Mouse (Mus musculus) forebrain, embryonic 10.5 days (tissue): ENCODE results near the gene Qrich2. TPM values are rescaled to one million over a fixed set of nuclear protein-coding genes. Genes with fewer than 3 reads are reported as not detected.

Source experiments
- DNase-seq: peaks from one replicate; pipeline ENCODE4 v3.0.0-alpha.2; 2017; ENCODE audit warnings: low spot score; ENCODE audit errors: extremely low spot score
- H3K27ac ChIP-seq: fragments of 300-500 bp; sonication (generic); 2 replicates; pipeline ENCODE4 v1.5.1; 2016; ENCODE audit warnings: mild to moderate bottlenecking
- H3K27me3 ChIP-seq: fragments of 300-500 bp; sonication (generic); 2 replicates; pipeline ENCODE4 v1.6.1; 2016; ENCODE audit warnings: mild to moderate bottlenecking; ENCODE audit not compliant: poor library complexity, severe bottlenecking
- H3K36me3 ChIP-seq: fragments of 300-500 bp; sonication (generic); replicated peaks from 2 replicates; pipeline ENCODE4 v1.6.1; 2016; ENCODE audit warnings: mild to moderate bottlenecking, moderate library complexity
- H3K4me1 ChIP-seq: fragments of 300-500 bp; sonication (generic); 2 replicates; pipeline ENCODE4 v1.6.1; 2016
- H3K4me3 ChIP-seq: fragments of 300-500 bp; sonication (generic); 2 replicates; pipeline ENCODE4 v1.5.1; 2016; ENCODE audit warnings: mild to moderate bottlenecking, moderate library complexity
- H3K9me3 ChIP-seq: fragments of 300-500 bp; sonication (generic); 2 replicates; pipeline ENCODE4 v1.6.1; 2016; ENCODE audit warnings: mild to moderate bottlenecking, moderate library complexity
- WGBS: fragments of 180-500 bp; shearing (Covaris S2); methylation state at CpG from one replicate; pipeline ENCODE4 v1.1.7; 2016; 5-methylcytosine and 5-hydroxymethylcytosine counted together
- polyA plus RNA-seq: library from polyadenylated mRNA; unstranded; fragments of >200 nt; fragmentation: Nextera tagmentation; extraction: Ambion mirVana; gene quantifications from 2 replicates; pipeline ENCODE4 v1.2.1, GENCODE M21; 2016

Qrich2 gene
- 0.16 and 0.24 TPM in 2 replicates for polyA plus RNA-seq

DNA sequence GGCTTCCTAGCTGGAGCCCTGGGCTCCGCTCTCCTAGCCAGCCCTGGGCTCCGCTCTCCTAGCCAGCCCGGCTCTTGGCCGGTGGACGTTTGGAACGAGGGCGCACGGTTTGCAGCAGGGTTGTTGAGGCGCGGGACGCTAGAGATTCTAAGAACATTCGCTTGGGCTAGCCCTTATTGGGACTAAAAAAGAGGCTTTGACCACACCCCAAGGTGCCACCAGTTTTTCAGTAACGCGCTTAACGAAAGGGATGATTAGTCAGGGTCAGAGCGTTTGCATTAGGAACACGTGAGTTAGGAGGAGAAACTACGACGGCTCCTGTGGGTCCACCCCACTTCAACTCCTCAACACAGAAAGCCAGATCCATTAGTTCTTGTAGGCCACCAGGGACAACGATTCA, at the start of gene Qrich2:
Gene Qrich2, minus strand, starts transcription at position 101 of the 400 bp plus-strand sequence.
- 71% methylated on average over 20 of the region's 20 CpGs for WGBS
- no peak within 1 kb of the TSS for H3K27ac ChIP-seq
- H3K9me3 ChIP-seq = no peaks in the 10 kb centered on the region
- peaks cover 21% of the 10 kb centered on the region for H3K36me3 ChIP-seq
- H3K4me3 ChIP-seq = no peak within 1 kb of the TSS
- H3K4me1 ChIP-seq = peaks cover 12% of the 10 kb centered on the region
- no peak for DNase-seq
- H3K27me3 ChIP-seq = no peaks in the 10 kb centered on the region

DNA sequence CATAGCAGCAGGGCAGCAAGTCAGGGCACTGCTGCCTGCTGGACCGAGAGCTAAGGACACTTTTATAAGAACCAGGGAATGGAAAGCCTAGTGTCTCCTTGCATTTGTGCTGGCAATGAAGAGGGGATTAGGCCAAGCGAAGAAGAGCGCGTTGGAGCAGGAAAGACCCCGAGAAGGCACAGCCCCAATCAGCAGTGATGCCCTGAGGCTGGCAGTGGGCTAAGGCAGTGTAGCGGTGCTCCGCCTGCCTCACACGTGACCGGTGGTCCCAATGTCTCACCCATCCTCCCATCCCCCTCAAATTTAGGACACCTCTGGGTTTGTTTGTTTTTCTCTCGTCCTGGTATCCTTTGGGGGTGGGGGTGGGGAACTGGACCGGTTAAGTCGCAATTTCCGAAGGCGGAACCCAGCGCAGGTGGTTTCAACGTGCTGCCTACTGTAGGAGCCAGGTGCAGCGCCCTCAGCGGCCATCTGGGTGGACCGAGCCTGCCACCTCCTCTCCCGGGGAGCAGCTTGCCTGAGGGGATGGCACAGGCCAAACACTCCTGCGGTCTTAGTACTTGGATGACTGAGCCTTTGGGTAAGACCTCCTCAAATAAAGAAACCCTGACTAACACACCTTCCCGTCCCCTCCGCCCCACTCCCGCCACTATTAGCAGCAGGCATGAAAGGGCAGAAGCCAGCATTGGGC, 49.4 kb upstream of the Qrich2 start:
- Histone ChIP-seq H3K4me1 (peaks cover 17% of the 10 kb centered on the region), H3K36me3 (no peaks in the 10 kb centered on the region), H3K27ac (no peak overlapping the region), H3K9me3 (peaks cover 7% of the 10 kb centered on the region; the same call in 1 of the 2 replicates), H3K27me3 (peaks cover 23% of the 10 kb centered on the region), H3K4me3 (peak overlapping the region; percentile 29)
- 10% methylated on average over 24 of the region's 24 CpGs for WGBS
- no peak for DNase-seq

DNA sequence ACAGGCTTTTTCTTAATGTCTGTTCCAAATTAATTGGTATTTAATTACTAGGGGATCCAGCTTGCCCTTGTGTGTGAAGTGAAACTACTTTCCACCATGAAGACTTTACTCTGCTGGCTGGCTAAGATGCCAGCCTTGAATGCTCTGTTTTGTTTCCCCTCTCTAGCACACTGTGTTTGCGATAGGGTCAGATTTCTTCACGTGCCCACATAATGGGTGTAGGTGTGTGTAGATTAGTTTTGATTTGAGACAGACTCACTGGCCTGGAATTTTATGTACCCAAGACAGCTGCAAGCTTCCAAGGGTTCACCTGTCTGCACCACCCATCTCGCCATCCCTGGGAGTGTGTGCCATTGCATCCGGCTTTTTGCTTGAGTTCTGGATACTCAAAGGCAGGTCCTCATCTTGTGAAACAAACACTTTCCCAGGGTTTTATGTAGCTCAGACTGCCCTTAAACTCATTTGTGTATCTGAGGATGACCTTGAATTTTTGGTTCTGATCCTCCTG, 47.5 kb upstream of the Qrich2 start:
- Histone ChIP-seq H3K27ac (no peak overlapping the region), H3K9me3 (peaks cover 7% of the 10 kb centered on the region; the same call in 1 of the 2 replicates), H3K27me3 (peaks cover 23% of the 10 kb centered on the region), H3K36me3 (no peaks in the 10 kb centered on the region), H3K4me3 (no peak overlapping the region), H3K4me1 (peaks cover 17% of the 10 kb centered on the region)
- DNase-seq = no peak
- 83% methylated on average over 4 of the region's 4 CpGs for WGBS

DNA sequence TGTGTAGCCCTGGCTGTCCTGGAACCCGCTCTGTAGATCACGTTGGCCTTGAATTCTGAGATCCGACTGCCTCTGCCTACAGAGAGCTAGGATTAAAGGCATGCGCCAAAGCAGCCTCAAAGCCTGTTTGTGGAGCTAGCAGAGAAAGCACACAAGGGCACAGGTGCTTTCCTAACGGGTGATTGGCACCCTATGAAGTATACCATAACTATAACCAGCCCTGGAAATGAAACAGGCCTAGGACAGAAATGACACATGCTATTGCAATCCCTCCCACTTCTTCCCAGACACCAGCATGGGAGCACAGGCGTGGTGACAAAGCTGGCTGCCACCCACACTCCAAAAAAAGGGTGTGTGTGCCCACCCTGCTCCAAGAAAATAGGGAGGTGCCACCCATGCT, 46.9 kb upstream of the Qrich2 start:
- Histone ChIP-seq H3K27me3 (peaks cover 23% of the 10 kb centered on the region), H3K4me3 (no peak overlapping the region), H3K9me3 (peaks cover 7% of the 10 kb centered on the region; the same call in 1 of the 2 replicates), H3K27ac (no peak overlapping the region), H3K4me1 (peaks cover 12% of the 10 kb centered on the region), H3K36me3 (no peaks in the 10 kb centered on the region)
- DNase-seq = no peak
- WGBS = 91% methylated on average over 6 of the region's 6 CpGs

DNA sequence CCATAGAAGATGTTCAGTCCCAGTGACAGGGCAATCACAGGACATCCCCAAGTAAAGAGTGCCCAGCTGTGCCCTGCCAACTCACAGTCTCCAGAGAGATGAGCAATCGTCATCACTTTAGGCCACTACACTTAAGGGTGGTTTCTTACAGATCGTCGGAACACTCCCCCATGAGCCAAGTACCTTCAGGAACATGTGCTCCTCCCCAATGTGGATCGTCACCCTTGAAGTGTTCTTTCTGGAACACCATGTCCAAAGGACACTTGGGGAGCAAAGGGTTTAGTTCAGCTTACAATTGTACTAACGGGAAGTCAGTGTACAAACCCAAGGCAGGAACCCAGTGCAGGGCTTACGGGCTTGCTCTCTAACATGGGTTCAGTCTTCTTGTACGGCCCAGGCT, 46.1 kb upstream of the Qrich2 start:
- peaks cover 8% of the 10 kb centered on the region for H3K4me1 ChIP-seq
- peaks cover 23% of the 10 kb centered on the region for H3K27me3 ChIP-seq
- H3K27ac ChIP-seq = no peak overlapping the region
- 94% methylated on average over 7 of the region's 7 CpGs for WGBS
- H3K36me3 ChIP-seq = no peaks in the 10 kb centered on the region
- no peak for DNase-seq
- H3K9me3 ChIP-seq = peaks cover 7% of the 10 kb centered on the region; the same call in 1 of the 2 replicates
- H3K4me3 ChIP-seq = no peak overlapping the region

DNA sequence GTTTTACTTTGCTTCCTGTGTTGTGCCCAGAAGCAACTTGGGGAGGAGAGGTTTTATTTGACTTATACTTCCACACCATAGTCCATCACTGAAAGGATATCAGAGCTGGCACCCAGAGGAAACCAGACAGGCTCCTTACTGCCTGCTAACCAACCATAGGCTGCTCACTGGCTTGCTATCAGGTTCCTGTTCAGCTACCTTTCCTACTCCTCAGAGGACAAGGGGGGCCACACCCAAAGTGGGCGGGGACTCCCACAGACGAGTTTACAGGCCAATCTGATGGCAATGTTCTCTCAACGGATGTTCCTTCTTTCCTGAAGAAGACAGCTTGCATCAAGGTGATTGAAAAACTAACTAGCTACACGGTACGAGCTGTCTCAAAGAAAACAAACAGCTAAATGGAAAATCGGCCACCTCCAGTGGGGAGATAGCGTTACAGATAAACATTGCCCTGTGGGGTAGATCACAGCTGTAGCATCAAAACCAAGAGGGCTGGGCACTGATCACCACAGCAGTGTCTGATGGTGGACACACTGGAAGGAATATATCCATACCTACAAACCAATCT, 45.3 kb upstream of the Qrich2 start:
- Histone ChIP-seq H3K36me3 (no peaks in the 10 kb centered on the region), H3K27me3 (peaks cover 23% of the 10 kb centered on the region), H3K4me1 (peaks cover 8% of the 10 kb centered on the region), H3K9me3 (peaks cover 7% of the 10 kb centered on the region; the same call in 1 of the 2 replicates), H3K27ac (no peak overlapping the region), H3K4me3 (no peak overlapping the region)
- DNase-seq = no peak
- 72% methylated on average over 7 of the region's 7 CpGs for WGBS

DNA sequence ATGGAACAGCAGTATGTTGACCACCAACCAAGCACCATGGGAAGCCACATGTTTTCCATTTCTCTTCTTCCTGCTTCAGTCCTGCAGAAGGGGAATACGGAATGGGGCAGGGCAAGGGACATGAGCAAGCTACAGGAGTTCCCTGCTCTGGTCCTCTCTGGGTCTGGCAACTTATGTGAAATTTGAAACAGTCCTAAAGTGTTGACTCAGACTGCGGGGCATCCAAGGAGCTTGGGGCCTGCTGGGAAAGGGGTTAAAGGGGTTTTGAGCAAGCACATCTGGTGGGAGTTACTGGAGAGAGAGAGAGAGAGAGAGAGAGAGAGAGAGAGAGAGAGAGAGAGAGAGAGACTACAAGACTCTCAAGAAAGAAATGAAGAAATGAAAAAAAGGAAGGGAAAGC, 42.6 kb upstream of the Qrich2 start:
- 58% methylated on average over 2 of the region's 2 CpGs for WGBS
- no peaks in the 10 kb centered on the region for H3K27me3 ChIP-seq
- DNase-seq = no peak
- H3K27ac ChIP-seq = no peak overlapping the region
- H3K9me3 ChIP-seq = peaks cover 7% of the 10 kb centered on the region; the same call in 1 of the 2 replicates
- no peaks in the 10 kb centered on the region for H3K4me1 ChIP-seq
- no peak overlapping the region for H3K4me3 ChIP-seq
- H3K36me3 ChIP-seq = no peaks in the 10 kb centered on the region

DNA sequence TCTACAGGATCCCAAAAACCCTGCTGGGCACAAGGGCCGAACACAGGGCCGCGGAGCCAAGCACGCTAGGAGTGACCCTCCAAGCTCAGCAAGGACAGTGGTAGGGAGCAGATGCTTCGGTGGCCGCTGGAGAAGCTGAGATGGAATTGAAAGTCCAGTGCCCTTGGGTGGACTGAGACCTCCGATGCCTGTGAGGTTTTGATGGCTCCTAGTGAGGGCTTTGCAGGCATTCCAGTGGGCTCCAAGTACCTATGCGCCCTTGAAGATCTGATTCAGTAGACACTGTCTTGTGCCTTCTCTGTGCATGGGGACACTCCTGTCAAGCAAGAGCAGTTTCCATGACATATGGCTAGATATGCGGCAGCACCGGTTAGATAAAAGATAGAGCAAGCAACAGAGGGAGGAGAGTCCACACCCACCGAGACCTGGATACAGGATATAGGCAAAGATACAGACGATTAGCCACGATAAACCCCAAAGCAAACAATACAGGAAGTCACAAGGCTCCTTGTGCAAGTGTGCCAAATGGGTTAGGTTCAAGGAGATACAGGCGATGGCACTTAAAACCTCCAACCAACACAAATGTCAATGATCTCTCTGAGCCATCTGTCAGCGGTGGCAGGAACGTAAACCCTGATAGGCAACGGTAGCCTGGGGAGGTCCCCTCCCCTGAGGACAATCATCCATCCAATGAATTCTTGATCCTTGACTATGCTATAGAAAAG, 40.3 kb upstream of the Qrich2 start:
- WGBS = 92% methylated on average over 17 of the region's 17 CpGs
- Histone ChIP-seq H3K36me3 (no peaks in the 10 kb centered on the region), H3K4me1 (no peaks in the 10 kb centered on the region), H3K27ac (no peak overlapping the region), H3K4me3 (no peak overlapping the region), H3K27me3 (no peaks in the 10 kb centered on the region), H3K9me3 (peaks cover 6% of the 10 kb centered on the region; the same call in 1 of the 2 replicates)
- no peak for DNase-seq

DNA sequence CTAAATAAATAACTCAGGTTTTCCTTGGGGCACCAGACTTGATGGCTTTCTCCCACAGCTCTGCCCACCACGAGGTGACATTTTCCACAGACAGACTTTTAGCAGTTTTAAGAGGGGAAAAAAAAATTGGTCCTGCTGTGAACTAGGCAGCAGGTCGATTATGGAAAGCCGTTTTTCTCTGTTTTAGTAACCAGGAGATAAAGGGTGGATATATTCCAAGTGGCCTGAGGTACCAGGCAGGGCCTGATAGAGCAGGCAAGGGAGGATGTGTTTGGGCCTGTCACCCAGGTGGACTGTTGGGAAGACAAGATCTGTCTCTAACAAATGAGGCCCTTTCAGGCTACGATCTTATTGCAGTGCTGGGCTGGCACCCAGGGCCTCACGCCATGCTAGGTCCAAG, 39.5 kb upstream of the Qrich2 start:
- H3K36me3 ChIP-seq = no peaks in the 10 kb centered on the region
- H3K4me3 ChIP-seq = no peak overlapping the region
- 0 out of 2 replicates have a peak, but pooled peaks cover 2% of the 10 kb centered on the region for H3K9me3 ChIP-seq
- H3K27me3 ChIP-seq = no peaks in the 10 kb centered on the region
- WGBS = 82% methylated on average over 5 of the region's 5 CpGs
- H3K4me1 ChIP-seq = no peaks in the 10 kb centered on the region
- DNase-seq = no peak
- no peak overlapping the region for H3K27ac ChIP-seq

DNA sequence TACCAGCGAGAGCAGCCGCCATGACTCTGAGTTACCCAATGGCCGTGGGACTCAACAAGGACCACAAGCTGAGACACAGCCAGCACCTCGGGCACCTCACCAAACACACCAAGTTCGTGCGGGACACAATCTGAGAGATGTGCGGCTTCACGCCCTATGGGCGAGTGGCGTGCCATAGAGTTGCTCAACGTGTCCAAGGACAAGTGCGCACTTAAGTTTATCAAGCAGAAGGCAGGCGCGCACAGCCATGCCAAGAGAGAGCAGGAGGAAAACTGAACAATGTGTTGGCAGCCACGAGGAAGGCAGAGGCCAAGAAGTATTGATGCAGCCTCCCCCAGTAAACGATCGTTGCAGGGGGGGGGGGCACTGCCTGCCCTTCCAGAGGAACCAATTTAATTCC, 38.5 kb upstream of the Qrich2 start:
- Histone ChIP-seq H3K27ac (no peak overlapping the region), H3K27me3 (no peaks in the 10 kb centered on the region), H3K4me1 (no peaks in the 10 kb centered on the region), H3K4me3 (no peak overlapping the region), H3K9me3 (0 out of 2 replicates have a peak, but pooled peaks cover 2% of the 10 kb centered on the region), H3K36me3 (no peaks in the 10 kb centered on the region)
- WGBS = 93% methylated on average over 17 of the region's 17 CpGs
- DNase-seq = no peak

DNA sequence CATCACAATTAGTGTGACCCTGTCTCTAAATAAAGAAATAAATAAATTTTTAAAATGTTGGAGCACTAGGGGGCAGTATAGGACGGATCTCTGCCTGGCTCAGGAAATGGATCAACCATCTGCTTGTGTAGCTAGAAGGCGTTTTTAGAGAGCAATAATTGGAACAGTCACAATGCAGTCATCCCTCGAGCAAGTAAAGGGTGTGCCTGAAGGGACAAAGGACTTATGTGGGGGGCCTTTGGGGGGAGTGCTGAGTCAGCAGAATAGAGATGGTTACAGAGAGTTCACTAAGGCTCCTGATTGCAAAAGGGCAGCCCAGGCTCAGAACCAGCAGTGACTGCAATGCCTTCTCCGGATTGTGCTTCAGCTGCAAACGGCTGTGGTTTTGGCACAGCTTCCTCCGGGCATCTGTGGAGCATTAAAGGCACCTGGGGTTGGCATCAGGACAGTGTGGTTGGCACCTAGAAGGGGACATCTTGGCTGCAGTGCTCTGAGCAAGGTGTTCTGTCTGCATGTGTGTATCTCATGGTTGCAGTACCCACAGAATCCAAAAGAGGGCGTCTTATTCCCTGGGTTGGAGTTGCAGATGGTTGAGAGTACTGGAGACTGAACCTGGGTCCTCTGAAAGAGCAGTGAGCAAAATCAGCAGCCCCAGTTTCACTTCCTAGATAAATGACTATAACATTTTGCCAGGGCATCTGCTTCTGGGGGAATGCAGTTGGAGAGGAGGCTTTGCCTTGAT, 35.1 kb upstream of the Qrich2 start:
- Histone ChIP-seq H3K27me3 (no peaks in the 10 kb centered on the region), H3K4me1 (peaks cover 5% of the 10 kb centered on the region; the same call in 1 of the 2 replicates), H3K27ac (no peak overlapping the region), H3K4me3 (no peak overlapping the region), H3K36me3 (no peaks in the 10 kb centered on the region), H3K9me3 (0 out of 2 replicates have a peak, but pooled peaks cover 2% of the 10 kb centered on the region)
- no peak for DNase-seq
- WGBS = 28% methylated on average over 7 of the region's 7 CpGs

DNA sequence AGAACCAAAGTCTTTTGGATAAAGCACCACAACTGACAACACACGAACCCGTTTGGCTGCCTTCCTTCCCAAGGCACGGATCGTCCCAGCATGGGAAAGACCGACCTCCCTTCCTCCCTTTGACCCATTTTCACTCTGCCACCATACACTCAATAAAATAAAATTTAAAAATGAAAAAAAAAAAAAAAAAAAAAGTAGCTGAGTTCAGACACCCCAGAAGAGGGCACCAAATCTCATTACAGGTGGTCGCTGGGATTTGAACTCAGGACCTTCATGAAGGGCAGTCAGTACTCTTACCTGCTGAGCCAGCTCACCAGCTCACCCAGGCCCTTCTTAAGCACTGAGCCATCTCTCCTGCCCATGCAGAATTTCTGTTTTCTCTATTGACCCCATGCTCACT, 33.0 kb upstream of the Qrich2 start:
- no peaks in the 10 kb centered on the region for H3K36me3 ChIP-seq
- H3K27me3 ChIP-seq = no peaks in the 10 kb centered on the region
- peaks cover 10% of the 10 kb centered on the region for H3K4me1 ChIP-seq
- H3K4me3 ChIP-seq = peak overlapping the region; percentile 37
- H3K27ac ChIP-seq = no peak overlapping the region
- 0 out of 2 replicates have a peak, but pooled peaks cover 2% of the 10 kb centered on the region for H3K9me3 ChIP-seq
- DNase-seq = no peak
- WGBS = 42% methylated on average over 6 of the region's 6 CpGs
